Mouse (Mus musculus) embryonic fibroblast, embryonic 13.5 days (primary cell): ENCODE results near the gene Ubald2. TPM values are rescaled to one million over a fixed set of nuclear protein-coding genes. Genes with fewer than 3 reads are reported as not detected.

ENCODE experiments used
- H3K27ac ChIP-seq: 2 replicates; pipeline ENCODE4 v1.5.1; 2012; ENCODE audit warnings: low read length, control low read depth, inconsistent platforms; ENCODE audit not compliant: insufficient read depth
- H3K4me1 ChIP-seq: 2 replicates; pipeline ENCODE4 v1.6.1; 2011; ENCODE audit warnings: low read length; ENCODE audit not compliant: control insufficient read depth, insufficient read depth
- H3K4me3 ChIP-seq: 2 replicates; pipeline ENCODE4 v1.5.1; 2011; ENCODE audit warnings: mild to moderate bottlenecking, control low read depth, low read length; ENCODE audit not compliant: insufficient read depth
- CTCF ChIP-seq: IDR thresholded peaks from 2 replicates; pipeline ENCODE4 v1.5.1; 2011; ENCODE audit warnings: mild to moderate bottlenecking, control low read depth, low read length, moderate library complexity, borderline replicate concordance; ENCODE audit not compliant: insufficient read depth
- POLR2A ChIP-seq: IDR thresholded peaks from 2 replicates; pipeline ENCODE4 v1.6.1; 2011; ENCODE audit warnings: low read depth, mild to moderate bottlenecking, control low read depth, low read length, moderate library complexity
- polyA plus RNA-seq: library from polyadenylated mRNA; stranded (reverse); fragments of >200 nt; gene quantifications from 2 replicates; pipeline ENCODE4 v1.2.4, GENCODE M21; 2011; ENCODE audit warnings: low read depth; ENCODE audit not compliant: missing spikeins, insufficient read length

The Ubald2 gene
- polyA plus RNA-seq = 57.3 and 62.3 TPM in 2 replicates

DNA sequence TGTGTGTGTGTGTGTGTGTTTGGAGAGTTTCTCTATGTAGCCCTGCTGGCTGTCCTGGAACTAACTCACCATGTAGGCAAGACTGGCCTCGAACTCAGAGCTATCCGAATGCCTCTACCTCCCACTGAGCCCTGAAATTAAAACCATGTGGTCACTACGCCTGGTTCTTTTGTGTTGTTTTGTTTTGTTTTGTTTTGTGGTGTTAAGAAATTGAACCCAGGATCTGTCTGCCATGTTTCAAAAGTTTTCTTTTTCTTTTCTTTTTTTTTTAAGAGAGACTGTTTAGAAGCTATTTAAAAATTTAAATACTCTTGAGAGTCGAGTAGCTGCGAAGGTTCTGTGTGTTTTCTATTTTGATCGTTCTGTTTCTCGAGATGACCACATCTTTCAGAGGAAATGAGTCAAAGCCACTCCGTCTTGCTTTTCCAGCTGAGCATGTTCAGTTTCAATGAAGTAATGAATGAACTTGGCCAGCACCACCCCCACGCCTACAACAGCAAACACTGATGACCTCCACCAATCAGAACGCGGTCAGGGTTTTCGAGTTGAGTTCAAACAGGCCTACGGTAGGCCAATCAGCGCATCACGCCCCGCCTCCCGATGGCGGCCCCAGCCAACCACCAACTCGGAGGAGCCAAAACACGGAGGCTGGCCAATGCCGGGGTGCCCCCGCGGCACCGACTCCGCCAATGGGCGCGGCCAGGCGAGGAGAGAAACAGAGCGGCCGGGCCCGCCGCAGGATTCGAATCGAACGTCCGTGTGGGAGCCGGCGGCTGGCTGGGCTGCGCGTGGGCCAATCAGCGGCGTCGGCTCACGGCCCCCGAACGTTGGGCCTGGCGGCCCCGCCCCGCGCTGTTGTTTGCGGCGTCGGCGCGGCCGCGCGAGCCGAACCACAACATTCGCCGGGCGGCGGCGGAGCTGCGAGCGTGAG lies at the start of gene Ubald2:
Gene Ubald2, plus strand, starts transcription at position 739 of the 931 bp plus-strand sequence.
- TF ChIP-seq POLR2A (no peak), CTCF (no peak)

DNA sequence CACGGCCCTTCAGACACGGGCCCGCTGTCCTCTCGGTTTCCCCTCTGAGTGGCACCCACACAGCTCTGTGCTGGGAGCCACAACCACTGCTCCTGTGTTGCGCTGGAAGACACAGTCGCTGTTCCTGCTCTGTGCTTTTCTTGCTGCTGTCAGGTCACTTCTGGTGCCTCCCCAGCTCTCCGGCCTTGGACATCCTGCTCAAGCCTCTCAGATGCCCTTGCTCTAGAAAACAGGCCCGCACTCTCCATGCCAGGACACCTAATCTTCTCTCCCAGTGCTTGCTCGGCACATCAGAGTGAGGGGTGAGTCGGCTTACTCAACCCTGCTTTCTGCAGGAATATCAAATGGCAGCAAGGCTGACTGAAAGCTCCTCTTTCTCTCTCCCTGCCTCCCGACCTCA lies 49.7 kb upstream of the Ubald2 start:
- TF ChIP-seq POLR2A (no peak), CTCF (no peak)
- no peak overlapping the region for H3K27ac ChIP-seq
- no peak overlapping the region for H3K4me3 ChIP-seq

More for the DNA sequence above, at the start of gene Ubald2:
- H3K27ac ChIP-seq = peak within 1 kb of the TSS; percentile 69
- H3K4me1 ChIP-seq = peaks cover 12% of the 10 kb centered on the region; the same call in 1 of the 2 replicates
- peak within 1 kb of the TSS; percentile 80 for H3K4me3 ChIP-seq

DNA sequence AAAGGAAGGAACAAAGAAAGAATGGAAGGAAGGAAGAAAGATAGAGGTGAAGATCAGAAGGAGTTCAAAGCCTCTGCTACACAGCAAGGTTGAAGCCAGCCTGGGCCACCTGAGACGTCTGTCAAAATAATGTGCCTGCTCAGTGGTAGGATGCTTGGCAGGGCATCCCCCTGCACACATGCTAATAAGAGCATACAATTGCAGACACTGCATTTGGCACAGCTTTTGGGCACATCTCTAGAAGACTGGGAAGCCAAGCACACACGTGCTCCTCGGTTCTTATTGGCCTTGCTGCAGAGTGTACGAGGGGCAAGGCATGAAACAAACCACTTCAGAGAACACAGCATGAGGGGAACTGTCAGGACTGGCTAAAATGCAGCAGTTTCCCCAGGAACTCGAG lies 47.9 kb upstream of the Ubald2 start:
- Histone ChIP-seq H3K4me3 (no peak overlapping the region), H3K4me1 (peaks cover 12% of the 10 kb centered on the region; the same call in 1 of the 2 replicates), H3K27ac (no peak overlapping the region)
- no peak for TF ChIP-seq POLR2A
- TF ChIP-seq CTCF = no peak

More for the DNA sequence above, 49.7 kb upstream of the Ubald2 start:
- peaks cover 12% of the 10 kb centered on the region; the same call in 1 of the 2 replicates for H3K4me1 ChIP-seq

DNA sequence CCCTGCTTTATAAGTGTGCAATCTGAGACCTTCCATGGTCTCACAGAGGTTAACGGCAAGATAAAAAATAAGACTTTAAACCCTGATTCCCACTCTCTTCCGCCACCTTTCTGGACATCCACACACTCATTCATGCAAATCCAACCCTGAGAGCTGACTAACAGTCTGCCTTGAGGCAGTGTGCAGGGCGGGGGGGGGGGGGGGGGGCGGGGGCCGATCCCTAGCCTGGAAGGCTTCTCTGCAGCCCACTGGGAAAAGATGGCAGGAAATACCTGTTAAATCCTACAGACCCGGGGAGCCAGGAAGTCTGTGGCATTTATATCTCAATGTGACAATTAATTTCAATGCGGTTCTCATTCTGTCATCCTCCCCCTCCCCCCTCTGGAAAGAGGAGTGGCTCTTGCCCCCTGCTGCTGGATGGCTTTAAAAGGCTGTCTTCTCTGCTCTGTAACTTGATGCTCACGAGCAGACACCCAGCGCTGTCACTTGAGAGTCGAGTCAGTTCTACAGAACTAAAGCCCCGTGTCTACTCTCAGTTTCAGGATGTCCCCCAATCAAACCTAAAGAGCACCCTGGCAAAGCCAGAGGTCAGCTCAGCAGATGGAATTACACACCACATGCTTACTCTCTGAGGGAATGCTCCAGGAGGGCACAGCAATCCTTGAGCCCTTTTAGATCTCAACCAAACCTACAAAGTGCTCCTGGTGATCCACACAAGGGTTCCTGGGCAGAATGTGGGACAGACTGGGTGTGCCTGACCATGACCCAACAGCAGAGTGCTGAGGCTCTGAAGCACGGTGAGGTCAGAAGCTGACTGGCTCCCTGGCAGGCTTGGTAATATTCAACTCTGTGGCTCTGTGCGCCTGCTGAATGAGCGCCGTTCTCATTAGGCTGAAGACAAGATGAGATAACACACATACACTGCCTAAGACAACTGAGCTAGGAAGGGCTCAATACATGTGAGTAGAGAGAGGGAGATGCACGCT lies 46.5 kb upstream of the Ubald2 start:
- TF ChIP-seq POLR2A (peak; percentile 17; the same call in 1 of the 2 replicates), CTCF (no peak)
- Histone ChIP-seq H3K4me3 (no peak overlapping the region), H3K4me1 (peaks cover 12% of the 10 kb centered on the region; the same call in 1 of the 2 replicates), H3K27ac (peak overlapping the region; percentile 72)

- Histone ChIP-seq H3K4me3 (no peak overlapping the region), H3K27ac (peak overlapping the region; percentile 61; the same call in 1 of the 2 replicates), H3K4me1 (peaks cover 12% of the 10 kb centered on the region; the same call in 1 of the 2 replicates)
- TF ChIP-seq POLR2A (no peak), CTCF (no peak)
Observed at GRCm38 (mm10) chr11:116388841-116389480, 44.9 kb upstream of the Ubald2 start.

DNA sequence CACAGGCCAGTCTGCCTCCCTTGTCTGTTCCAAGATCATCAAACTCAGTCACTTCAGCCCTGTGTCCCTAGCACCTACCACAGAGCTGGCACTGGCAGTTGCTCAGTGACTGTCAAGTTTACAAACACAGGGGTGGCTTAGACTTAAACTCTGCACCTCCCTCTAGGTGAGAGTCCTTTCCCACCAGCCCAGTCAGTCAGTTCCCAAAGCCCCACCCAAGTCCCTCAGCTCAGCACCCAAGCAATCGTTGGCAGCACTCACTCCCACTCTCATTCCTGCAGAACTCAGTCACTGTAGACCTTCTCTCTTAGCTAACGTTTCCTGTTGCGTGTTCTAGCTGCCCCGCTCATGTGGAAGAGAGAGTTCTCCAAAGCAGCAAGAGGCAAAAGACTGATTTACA lies 39.1 kb upstream of the Ubald2 start:
- TF ChIP-seq POLR2A (no peak), CTCF (no peak)
- H3K4me1 ChIP-seq = no peaks in the 10 kb centered on the region
- no peak overlapping the region for H3K27ac ChIP-seq
- H3K4me3 ChIP-seq = no peak overlapping the region

DNA sequence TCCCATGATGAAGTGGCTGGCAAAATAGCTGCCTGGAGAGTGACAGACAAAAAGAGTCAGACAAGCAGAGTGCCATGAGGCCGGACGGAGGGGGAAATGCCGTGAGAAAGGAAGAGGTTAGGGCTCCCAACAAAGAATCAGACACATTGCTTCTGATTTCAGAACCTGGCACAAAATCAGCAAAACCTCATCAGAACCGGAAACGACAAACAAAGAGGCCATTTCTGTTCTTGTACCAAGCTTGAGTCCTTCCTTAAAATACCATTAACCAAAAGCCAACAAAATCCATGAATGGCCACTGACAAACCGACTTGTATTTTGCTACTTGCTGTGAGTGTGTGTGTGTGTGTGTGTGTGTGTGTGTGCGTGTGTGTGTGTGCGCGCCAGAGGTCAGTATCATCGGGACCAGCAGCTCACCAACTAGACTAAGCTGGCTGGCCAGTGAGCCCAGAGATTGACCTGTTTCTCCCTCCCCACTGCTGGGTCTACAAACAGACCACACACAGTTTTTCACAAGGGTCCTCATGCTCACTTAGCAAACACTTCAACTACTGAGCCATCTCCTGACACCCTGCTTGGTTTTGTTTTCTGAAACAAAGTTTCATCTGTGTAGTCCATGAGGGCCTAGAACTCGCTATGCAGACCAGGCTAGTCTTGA lies 37.5 kb upstream of the Ubald2 start:
- Histone ChIP-seq H3K4me1 (no peaks in the 10 kb centered on the region), H3K4me3 (no peak overlapping the region), H3K27ac (no peak overlapping the region)
- no peak for TF ChIP-seq CTCF
- no peak for TF ChIP-seq POLR2A

DNA sequence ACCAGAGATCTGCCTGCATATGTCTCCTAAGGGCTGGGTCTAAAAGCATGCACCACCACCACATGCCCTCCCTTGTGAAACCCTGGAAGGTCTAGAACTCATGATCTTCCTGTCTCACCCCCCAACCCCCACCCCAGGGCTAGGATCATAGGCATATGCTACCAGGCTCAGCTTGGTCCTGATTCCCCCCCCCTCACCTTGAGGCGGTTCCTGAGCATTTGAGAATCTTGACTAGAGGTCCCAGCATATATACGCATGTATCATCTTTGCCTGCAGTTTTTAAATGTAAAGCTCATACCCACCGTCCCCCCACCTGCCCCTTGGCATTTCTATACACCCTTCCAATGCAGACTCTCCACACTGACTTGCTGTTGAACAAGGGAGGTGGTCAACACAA lies 37.0 kb upstream of the Ubald2 start:
- H3K27ac ChIP-seq = no peak overlapping the region
- H3K4me1 ChIP-seq = no peaks in the 10 kb centered on the region
- no peak overlapping the region for H3K4me3 ChIP-seq
- TF ChIP-seq POLR2A (no peak), CTCF (no peak)
